Mouse (Mus musculus) colon, adult 2 months (tissue): ENCODE measurements around the gene Muc3. TPM values are rescaled to one million over a fixed set of nuclear protein-coding genes. Genes with fewer than 3 reads are reported as not detected.

Experiments used
- polyA plus RNA-seq: library from polyadenylated mRNA; depleted of rRNA; stranded (reverse); fragments of >200 nt; gene quantifications from 2 replicates; pipeline ENCODE4 v1.2.3, GENCODE M21; 2012; rRNA removed

The Muc3 gene
- 959 and 1,230 TPM in 2 replicates for polyA plus RNA-seq

GRCm38 (mm10) chr5:137149272-137149882, at the start of gene Muc3:
TSS of gene Muc3 (minus strand) at chr5:137149322.

GRCm38 (mm10) chr5:137115866-137116847, 33.0 kb downstream of the Muc3 start, which contains the start of gene Trim56:
TSS of gene Trim56 (minus strand) at chr5:137116209.

Other genes with a start within 250 kb of the Muc3 start
- 7.9 and 8.7 TPM in 2 replicates for gene Ift22, start 241.2 kb downstream of the Muc3 start, polyA plus RNA-seq
- gene Fis1, start 196.0 kb downstream of the Muc3 start, polyA plus RNA-seq: 159 and 165 TPM in 2 replicates
- gene Cldn15, start 182.7 kb downstream of the Muc3 start, polyA plus RNA-seq: 178 and 190 TPM in 2 replicates
- gene Plod3, start 162.3 kb downstream of the Muc3 start, polyA plus RNA-seq: 46.7 and 47.3 TPM in 2 replicates
- 101 and 108 TPM in 2 replicates for gene Znhit1, start 161.3 kb downstream of the Muc3 start, polyA plus RNA-seq
- 1.5 and 1.7 TPM in 2 replicates for gene Vgf, start 122.9 kb downstream of the Muc3 start, polyA plus RNA-seq
- gene Ap1s1, start 103.2 kb downstream of the Muc3 start, polyA plus RNA-seq: 68.4 and 82.9 TPM in 2 replicates
- 2.0 and 4.1 TPM in 2 replicates for gene Serpine1, start 77.1 kb downstream of the Muc3 start, polyA plus RNA-seq
- 15.4 and 16.4 TPM in 2 replicates for gene Trim56, start 33.1 kb downstream of the Muc3 start, polyA plus RNA-seq
- 143 and 195 TPM in 2 replicates for gene Muc3a, start 63.1 kb upstream of the Muc3 start, polyA plus RNA-seq
- 23.7 and 25.2 TPM in 2 replicates for gene Ache, start 138.2 kb upstream of the Muc3 start, polyA plus RNA-seq
- 26.9 and 29.9 TPM in 2 replicates for gene Ufsp1, start 145.3 kb upstream of the Muc3 start, polyA plus RNA-seq
- 108 and 120 TPM in 2 replicates for gene Srrt, start 158.4 kb upstream of the Muc3 start, polyA plus RNA-seq
- gene Trip6, start 165.1 kb upstream of the Muc3 start, polyA plus RNA-seq: 34.6 and 35.4 TPM in 2 replicates
- gene Slc12a9, start 184.3 kb upstream of the Muc3 start, polyA plus RNA-seq: 21.2 and 27.5 TPM in 2 replicates
- gene Ephb4, start 200.8 kb upstream of the Muc3 start, polyA plus RNA-seq: 84.2 and 85.0 TPM in 2 replicates